Mouse (Mus musculus) cerebellum, adult (tissue): ENCODE measurements at regions not wholly inside any gene's neighbourhood (a gene's known extent, or its start where the extent isn't known, plus 50 kb on each side); places are given as distances from the start of the nearest gene placed in this dataset.
"Not testable (repeated sequence)": the region's sequence is repeated elsewhere in the genome, so short reads cannot be mapped to it uniquely, and the experiment has no call there.

Source experiments
- ATAC-seq: cut with Nextera tagmentation; 2 replicates; pipeline ENCODE4 v1.9.2; 2017; ENCODE audit warnings: mild to moderate bottlenecking, moderate library complexity, mixed read lengths; ENCODE audit not compliant: insufficient number of reproducible peaks, low FRiP score, low TSS enrichment

GRCm38 (mm10) chr9:53045788-53046187, 202.1 kb downstream of the Ddx10 start:
- no peak for ATAC-seq

GRCm38 (mm10) chr9:53033797-53034196, 214.1 kb downstream of the Ddx10 start:
- ATAC-seq = no peak

GRCm38 (mm10) chr9:53022096-53022495, 225.8 kb downstream of the Ddx10 start:
- no peak for ATAC-seq

GRCm38 (mm10) chr9:53010741-53011140, 237.1 kb downstream of the Ddx10 start:
- ATAC-seq = no peak

GRCm38 (mm10) chr9:53007395-53007794, 240.5 kb downstream of the Ddx10 start:
- ATAC-seq = no peak

- no peak for ATAC-seq
These were observed 241.8 kb downstream of the Ddx10 start for GRCm38 (mm10) chr9:53006085-53006484.

GRCm38 (mm10) chr9:53004253-53004978, 243.4 kb downstream of the Ddx10 start:
- no peak for ATAC-seq

- ATAC-seq = no peak
These were observed 271.8 kb downstream of the Ddx10 start for GRCm38 (mm10) chr9:52976041-52976440.

- peak; percentile 90 for ATAC-seq
These were observed 282.2 kb downstream of the Ddx10 start for GRCm38 (mm10) chr9:52965631-52966030.

- ATAC-seq = no peak
These were observed 280.1 kb upstream of the AI593442 start for GRCm38 (mm10) chr9:52959668-52960067.

GRCm38 (mm10) chr9:52957245-52957644, 277.7 kb upstream of the AI593442 start:
- no peak for ATAC-seq

GRCm38 (mm10) chr9:52944081-52944480, 264.5 kb upstream of the AI593442 start:
- no peak for ATAC-seq

- ATAC-seq = no peak
These were observed 262.0 kb upstream of the AI593442 start for GRCm38 (mm10) chr9:52941637-52941983.

GRCm38 (mm10) chr9:52940964-52941636, 261.5 kb upstream of the AI593442 start:
- ATAC-seq = no peak

GRCm38 (mm10) chr9:52935082-52935481, 255.5 kb upstream of the AI593442 start:
- ATAC-seq = no peak

- no peak for ATAC-seq
These were observed 237.9 kb upstream of the AI593442 start for GRCm38 (mm10) chr9:52917516-52917915.

- ATAC-seq = not testable (repeated sequence)
These were observed 209.1 kb upstream of the AI593442 start for GRCm38 (mm10) chr9:52888653-52889052.

- ATAC-seq = not testable (repeated sequence)
These were observed 208.4 kb upstream of the AI593442 start for GRCm38 (mm10) chr9:52887997-52888396.

GRCm38 (mm10) chr9:52867236-52867635, 187.7 kb upstream of the AI593442 start:
- ATAC-seq = no peak

GRCm38 (mm10) chr9:52860327-52860726, 180.7 kb upstream of the AI593442 start:
- no peak for ATAC-seq

GRCm38 (mm10) chr9:52858411-52858810, 178.8 kb upstream of the AI593442 start:
- no peak for ATAC-seq

GRCm38 (mm10) chr9:52853338-52853737, 173.8 kb upstream of the AI593442 start:
- no peak for ATAC-seq
